Mouse (Mus musculus): ENCODE data around the gene Srsf2. TPM values are rescaled to one million over a fixed set of nuclear protein-coding genes. Genes with fewer than 3 reads are reported as not detected.
"Not testable (repeated sequence)": the region's sequence is repeated elsewhere in the genome, so short reads cannot be mapped to it uniquely, and the experiment has no call there.

Srsf2 gene
- polyA plus RNA-seq, 1 experiment from 2014 or later, result 890 TPM

- H3K27ac ChIP-seq (replicated peaks), result peak overlapping the region; percentile 97
- DNase-seq (ENCODE audit: low spot score), result no peak
- H3K4me3 ChIP-seq, result peak overlapping the region; percentile 81
- peaks cover 30% of the 10 kb centered on the region for H3K4me1 ChIP-seq
- WGBS, result 53% methylated on average over 6 of the region's 6 CpGs
- no peaks in the 10 kb centered on the region for H3K9me3 ChIP-seq
- no peaks in the 10 kb centered on the region for H3K27me3 ChIP-seq (replicated peaks; ENCODE audit: low read depth, poor library complexity, severe bottlenecking)
- peaks cover 61% of the 10 kb centered on the region for H3K36me3 ChIP-seq (replicated peaks)
These were observed 1.9 kb downstream of the Srsf2 start for GRCm38 (mm10) chr11:116850833-116851477.

GRCm38 (mm10) chr11:116850085-116850484, 2.8 kb downstream of the Srsf2 start:
- peaks cover 66% of the 10 kb centered on the region for H3K36me3 ChIP-seq (replicated peaks)
- H3K27me3 ChIP-seq (replicated peaks; ENCODE audit: low read depth, poor library complexity, severe bottlenecking), result no peaks in the 10 kb centered on the region
- no peak for DNase-seq (ENCODE audit: low spot score)
- H3K4me3 ChIP-seq, result peak overlapping the region; percentile 81
- H3K4me1 ChIP-seq, result peaks cover 29% of the 10 kb centered on the region
- no peak overlapping the region for H3K27ac ChIP-seq (replicated peaks)
- no peaks in the 10 kb centered on the region for H3K9me3 ChIP-seq
- WGBS, result 79% methylated on average over 4 of the region's 4 CpGs

GRCm38 (mm10) chr11:116849587-116849986, 3.3 kb downstream of the Srsf2 start:
- Histone ChIP-seq H3K27me3 (replicated peaks; ENCODE audit: low read depth, poor library complexity, severe bottlenecking) (no peaks in the 10 kb centered on the region), H3K4me3 (no peak overlapping the region), H3K27ac (replicated peaks) (no peak overlapping the region), H3K36me3 (replicated peaks) (peaks cover 66% of the 10 kb centered on the region), H3K9me3 (no peaks in the 10 kb centered on the region), H3K4me1 (peaks cover 27% of the 10 kb centered on the region)
- no peak for DNase-seq (ENCODE audit: low spot score)

- not testable (repeated sequence) for H3K27me3 ChIP-seq (replicated peaks; ENCODE audit: low read depth, poor library complexity, severe bottlenecking); H3K27ac ChIP-seq (replicated peaks); H3K4me3 ChIP-seq; DNase-seq (ENCODE audit: low spot score); H3K9me3 ChIP-seq
- H3K4me1 ChIP-seq, result peaks cover 28% of the 10 kb centered on the region
- peaks cover 66% of the 10 kb centered on the region for H3K36me3 ChIP-seq (replicated peaks)
- 74% methylated on average over 2 of the region's 2 CpGs for WGBS
These were observed 4.1 kb downstream of the Srsf2 start for GRCm38 (mm10) chr11:116848877-116849178.

- no peak for DNase-seq (ENCODE audit: low spot score)
- Histone ChIP-seq H3K27ac (replicated peaks) (no peak overlapping the region), H3K4me1 (peaks cover 30% of the 10 kb centered on the region), H3K4me3 (no peak overlapping the region), H3K36me3 (replicated peaks) (peaks cover 66% of the 10 kb centered on the region), H3K9me3 (no peaks in the 10 kb centered on the region), H3K27me3 (replicated peaks; ENCODE audit: low read depth, poor library complexity, severe bottlenecking) (no peaks in the 10 kb centered on the region)
- WGBS, result 83% methylated on average over 5 of the region's 5 CpGs
These were observed 4.6 kb downstream of the Srsf2 start for GRCm38 (mm10) chr11:116848086-116848876.

GRCm38 (mm10) chr11:116847187-116848085, 5.5 kb downstream of the Srsf2 start:
- Histone ChIP-seq H3K27ac (replicated peaks) (no peak overlapping the region), H3K9me3 (no peaks in the 10 kb centered on the region), H3K4me3 (no peak overlapping the region), H3K27me3 (replicated peaks; ENCODE audit: low read depth, poor library complexity, severe bottlenecking) (no peaks in the 10 kb centered on the region), H3K36me3 (replicated peaks) (peaks cover 66% of the 10 kb centered on the region), H3K4me1 (peaks cover 37% of the 10 kb centered on the region)
- WGBS, result 91% methylated on average over 3 of the region's 3 CpGs
- no peak for DNase-seq (ENCODE audit: low spot score)

- H3K36me3 ChIP-seq (replicated peaks), result peaks cover 62% of the 10 kb centered on the region
- H3K4me1 ChIP-seq, result peaks cover 43% of the 10 kb centered on the region
- H3K9me3 ChIP-seq, result no peaks in the 10 kb centered on the region
- WGBS, result 87% methylated on average over 4 of the region's 4 CpGs
- no peak overlapping the region for H3K4me3 ChIP-seq
- H3K27ac ChIP-seq (replicated peaks), result no peak overlapping the region
- no peaks in the 10 kb centered on the region for H3K27me3 ChIP-seq (replicated peaks; ENCODE audit: low read depth, poor library complexity, severe bottlenecking)
- no peak for DNase-seq (ENCODE audit: low spot score)
These were observed 6.2 kb downstream of the Srsf2 start for GRCm38 (mm10) chr11:116846593-116847181.

- Histone ChIP-seq H3K36me3 (replicated peaks) (peaks cover 62% of the 10 kb centered on the region), H3K9me3 (no peaks in the 10 kb centered on the region), H3K4me1 (peaks cover 61% of the 10 kb centered on the region), H3K27ac (replicated peaks) (peak within 1 kb of the TSS; percentile 96), H3K27me3 (replicated peaks; ENCODE audit: low read depth, poor library complexity, severe bottlenecking) (no peaks in the 10 kb centered on the region), H3K4me3 (peak within 1 kb of the TSS; percentile 92)
- WGBS, result 1% methylated on average over 72 of the region's 72 CpGs
- peak; percentile 98 for DNase-seq (ENCODE audit: low spot score)
These were observed 9.3 kb downstream of the Srsf2 start, which contains the start of the genes Mettl23 and Jmjd6 for GRCm38 (mm10) chr11:116843261-116844233. Gene Mettl23, plus strand, starts transcription at chr11:116843278. Gene Jmjd6, minus strand, starts transcription at chr11:116843449.

GRCm38 (mm10) chr11:116842531-116843260, 10.2 kb downstream of the Srsf2 start:
- peak overlapping the region; percentile 96 for H3K27ac ChIP-seq (replicated peaks)
- H3K4me3 ChIP-seq, result peak overlapping the region; percentile 92
- no peaks in the 10 kb centered on the region for H3K9me3 ChIP-seq
- no peaks in the 10 kb centered on the region for H3K27me3 ChIP-seq (replicated peaks; ENCODE audit: low read depth, poor library complexity, severe bottlenecking)
- peaks cover 61% of the 10 kb centered on the region for H3K4me1 ChIP-seq
- peaks cover 62% of the 10 kb centered on the region for H3K36me3 ChIP-seq (replicated peaks)
- WGBS, result under 1% methylated on average over 73 of the region's 73 CpGs
- peak; percentile 77 for DNase-seq (ENCODE audit: low spot score)

GRCm38 (mm10) chr11:116840748-116841147, 12.1 kb downstream of the Srsf2 start:
- H3K27ac ChIP-seq (replicated peaks), result 0 out of 2 replicates have a peak overlapping the region, but pooled peaks have one; percentile 10
- peaks cover 63% of the 10 kb centered on the region for H3K36me3 ChIP-seq (replicated peaks)
- H3K4me3 ChIP-seq, result peak overlapping the region; percentile 92
- 88% methylated on average over 4 of the region's 4 CpGs for whole genome bisulfite sequencing
- peaks cover 57% of the 10 kb centered on the region for H3K4me1 ChIP-seq
- no peak for DNase-seq (ENCODE audit: low spot score)
- no peaks in the 10 kb centered on the region for H3K27me3 ChIP-seq (replicated peaks; ENCODE audit: low read depth, poor library complexity, severe bottlenecking)
- no peaks in the 10 kb centered on the region for H3K9me3 ChIP-seq

GRCm38 (mm10) chr11:116839601-116840000, 13.3 kb downstream of the Srsf2 start:
- peak overlapping the region; percentile 35 for H3K4me3 ChIP-seq
- DNase-seq (ENCODE audit: low spot score), result no peak
- H3K36me3 ChIP-seq (replicated peaks), result peaks cover 72% of the 10 kb centered on the region
- no peaks in the 10 kb centered on the region for H3K9me3 ChIP-seq
- H3K27me3 ChIP-seq (replicated peaks; ENCODE audit: low read depth, poor library complexity, severe bottlenecking), result no peaks in the 10 kb centered on the region
- H3K4me1 ChIP-seq, result peaks cover 57% of the 10 kb centered on the region
- 77% methylated on average over 7 of the region's 7 CpGs for WGBS
- no peak overlapping the region for H3K27ac ChIP-seq (replicated peaks)

Data from embryonic facial prominence, embryonic 10.5 days (tissue).